Mouse (Mus musculus) heart, adult 18-20 months (tissue): ENCODE results near the gene Sis. TPM values are rescaled to one million over a fixed set of nuclear protein-coding genes. Genes with fewer than 3 reads are reported as not detected.

Source experiments
- DNase-seq, 2 experiments: peaks; one replicate each; pipeline ENCODE4 v3.0.0; 2021 to 2022; ENCODE audit warnings: mixed read lengths in 1 of 2
- long read RNA-seq, 2 experiments: library from polyadenylated mRNA; stranded (forward); transcript quantifications; one replicate each; pipeline ENCODE4 v2.0.0; 2021
- total RNA-seq, 2 experiments: library from RNA; stranded (reverse); gene quantifications; 2 replicates each; pipeline ENCODE4 v1.2.3; 2021

The Sis gene
- total RNA-seq, result not detected
- long read RNA-seq, experiment 1, result 0 reads
- long read RNA-seq, experiment 2, result 0 reads

- no peak for DNase-seq
Measured at GRCm38 (mm10) chr3:72967675-72968074, at the start of gene Sis. Gene Sis, minus strand, starts transcription at chr3:72967863.

- no peak for DNase-seq
Measured at GRCm38 (mm10) chr3:73006045-73006444, 38.4 kb upstream of the Sis start.

DNA sequence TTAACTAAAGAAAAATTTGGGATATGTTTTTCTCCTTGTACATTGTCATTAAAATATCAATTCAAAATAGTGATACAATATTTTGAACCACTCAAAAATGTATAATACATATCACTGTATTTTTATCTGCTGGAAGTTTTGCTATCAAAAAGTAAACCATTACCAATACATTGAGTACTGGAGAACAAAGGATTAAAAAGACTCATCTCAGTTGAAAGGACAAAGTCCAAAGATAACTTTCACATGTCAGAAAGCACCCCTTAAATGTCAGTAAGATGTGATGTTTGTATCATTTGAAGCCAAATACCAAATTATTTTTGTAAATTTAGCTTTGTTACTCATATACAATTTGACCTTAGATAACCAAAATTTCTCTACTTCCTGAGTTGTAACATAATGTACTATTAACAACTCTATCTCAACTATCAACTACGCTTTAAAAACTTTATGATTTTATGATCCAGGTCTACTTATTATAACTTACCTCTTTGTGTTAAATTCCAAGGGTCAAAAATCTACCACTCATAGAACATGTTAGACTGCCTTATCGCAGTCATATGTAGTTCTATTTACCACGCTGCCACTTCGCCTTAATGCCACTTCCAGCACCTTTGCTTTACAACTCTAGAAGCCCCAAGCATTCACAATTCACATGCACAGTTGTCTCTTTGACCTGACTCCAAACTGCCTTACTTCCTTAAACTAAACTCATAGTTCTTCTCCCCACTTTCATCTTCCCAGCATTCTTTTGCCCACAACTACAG, 35.5 kb upstream of the Sis start:
- no peak for DNase-seq

GRCm38 (mm10) chr3:72997517-72997916, 29.9 kb upstream of the Sis start:
- no peak for DNase-seq

- DNase-seq, result no peak
Measured at GRCm38 (mm10) chr3:72990992-72991391, 23.3 kb upstream of the Sis start.

- DNase-seq, result no peak
Measured at GRCm38 (mm10) chr3:72976602-72977001, 8.9 kb upstream of the Sis start.

GRCm38 (mm10) chr3:72918919-72919526, 48.6 kb downstream of the Sis start:
- no peak for DNase-seq

DNA sequence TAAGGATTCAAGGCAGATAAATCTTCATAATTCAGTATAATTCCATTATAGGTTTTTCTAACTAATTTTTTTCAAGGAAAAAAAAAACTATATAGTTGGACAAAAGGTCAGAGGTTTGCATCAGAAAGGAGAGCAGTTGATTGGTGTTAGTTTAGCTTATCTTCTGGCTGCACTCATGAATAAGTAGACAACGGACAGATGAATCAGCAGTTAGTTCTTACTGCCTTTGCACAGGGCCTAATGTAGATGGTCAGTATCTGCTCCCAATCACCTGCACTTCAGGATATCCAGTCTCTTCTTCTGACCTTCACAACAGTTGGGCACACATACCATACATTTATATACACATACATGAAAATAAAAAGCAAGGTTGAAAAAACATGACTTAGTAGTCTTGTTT, 85.2 kb downstream of the Sis start:
- no peak for DNase-seq

DNA sequence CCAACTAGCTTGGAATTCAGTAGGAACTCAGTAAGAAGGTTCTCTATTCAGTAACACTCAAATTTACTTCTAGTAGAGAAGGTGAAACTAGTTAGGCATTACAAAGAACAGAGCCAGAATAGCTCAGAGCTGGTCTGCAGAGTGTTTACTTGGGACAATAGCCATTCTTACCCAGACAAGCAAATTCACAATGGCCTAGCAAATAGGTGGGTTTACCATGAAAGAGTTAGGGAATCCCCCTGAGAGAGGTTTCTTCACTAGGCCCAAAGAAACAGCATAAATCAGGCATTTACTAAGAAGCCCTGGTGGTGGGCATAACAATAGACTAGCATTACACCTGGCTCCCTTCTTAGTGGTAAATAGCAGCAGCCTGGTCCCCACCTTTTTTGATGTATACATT, 99.5 kb downstream of the Sis start:
- no peak for DNase-seq

GRCm38 (mm10) chr3:72858738-72859137, 108.9 kb downstream of the Sis start:
- no peak for DNase-seq

- DNase-seq, result no peak
Measured at GRCm38 (mm10) chr3:72855405-72855804, 112.3 kb downstream of the Sis start.

DNA sequence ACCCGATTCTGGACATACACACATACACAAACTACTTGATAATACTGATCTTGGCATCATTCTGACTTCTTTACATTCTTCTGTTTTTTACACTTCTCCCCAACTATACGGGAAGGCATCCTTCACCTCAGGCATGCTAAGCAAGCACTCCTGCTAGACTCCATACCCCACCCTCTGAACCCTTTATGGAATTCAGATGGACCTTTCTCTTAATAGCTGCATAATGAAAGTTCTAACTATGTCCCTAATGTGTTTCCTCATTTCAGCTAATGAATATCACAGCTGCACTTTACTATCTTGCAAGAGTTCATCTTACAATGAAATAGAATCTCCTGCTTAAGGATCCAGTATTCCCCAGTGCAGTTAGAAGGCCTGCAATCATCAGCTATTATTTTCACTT, 127.0 kb downstream of the Sis start:
- DNase-seq, result no peak

Other genes with a start within 250 kb of the Sis start
- not detected for gene Slitrk3, start 89.9 kb upstream of the Sis start, total RNA-seq